Mouse (Mus musculus): ENCODE measurements around the gene Aaed1. TPM values are rescaled to one million over a fixed set of nuclear protein-coding genes. Genes with fewer than 3 reads are reported as not detected.

Gene Aaed1
- polyA plus RNA-seq, 1 experiment: 0.14 TPM

DNA sequence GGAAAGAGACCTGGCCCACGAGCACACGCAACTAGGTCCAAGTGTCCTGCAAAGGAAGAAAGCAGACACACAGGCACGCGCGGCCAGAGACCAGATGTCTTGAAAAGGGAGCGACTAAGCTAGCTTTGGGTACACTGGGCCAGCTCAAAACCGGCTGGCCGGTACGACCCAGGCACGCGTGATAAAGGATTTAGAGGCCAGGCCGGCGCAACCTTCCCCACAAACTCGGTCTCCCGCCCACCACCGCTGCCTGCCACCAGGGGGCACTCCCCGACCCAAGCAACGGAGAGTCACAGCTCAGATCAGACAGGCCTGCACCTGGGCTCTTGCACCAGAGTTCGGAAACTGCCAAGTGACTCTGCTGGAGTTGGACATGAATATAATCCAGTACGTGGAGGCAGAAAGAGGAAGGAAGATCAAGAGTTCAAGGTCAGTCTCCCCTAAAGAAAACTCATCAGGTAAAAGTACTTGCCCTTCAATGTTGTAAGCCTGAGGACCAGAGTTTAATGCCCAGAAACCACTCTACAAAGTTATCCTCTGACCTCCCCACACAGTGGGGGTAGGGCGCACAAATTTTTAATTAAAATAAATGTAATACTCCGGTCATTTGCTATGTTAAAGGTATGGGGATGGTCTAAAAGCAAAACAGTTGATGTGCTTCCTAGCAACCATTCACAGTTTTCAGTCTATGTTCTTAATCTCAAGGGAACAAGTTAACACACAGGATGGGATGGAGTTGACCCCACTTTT lies 63.6 kb downstream of the Aaed1 start:
- H3K27me3 ChIP-seq (ENCODE audit: control insufficient read depth): no peaks in the 10 kb centered on the region
- no peaks in the 10 kb centered on the region for H3K9me3 ChIP-seq (ENCODE audit: control insufficient read depth, low read length)
- peak overlapping the region; percentile 77 for H3K4me3 ChIP-seq (replicated peaks)
- H3K36me3 ChIP-seq (ENCODE audit: control insufficient read depth): no peaks in the 10 kb centered on the region
- TF ChIP-seq GATA1 (IDR thresholded peaks at IDR 0.05; ENCODE audit: low read length) (no peak), TAL1 (IDR thresholded peaks at IDR 0.05; ENCODE audit: low read length) (no peak)
- H3K4me1 ChIP-seq (ENCODE audit: control insufficient read depth): peaks cover 18% of the 10 kb centered on the region

DNA sequence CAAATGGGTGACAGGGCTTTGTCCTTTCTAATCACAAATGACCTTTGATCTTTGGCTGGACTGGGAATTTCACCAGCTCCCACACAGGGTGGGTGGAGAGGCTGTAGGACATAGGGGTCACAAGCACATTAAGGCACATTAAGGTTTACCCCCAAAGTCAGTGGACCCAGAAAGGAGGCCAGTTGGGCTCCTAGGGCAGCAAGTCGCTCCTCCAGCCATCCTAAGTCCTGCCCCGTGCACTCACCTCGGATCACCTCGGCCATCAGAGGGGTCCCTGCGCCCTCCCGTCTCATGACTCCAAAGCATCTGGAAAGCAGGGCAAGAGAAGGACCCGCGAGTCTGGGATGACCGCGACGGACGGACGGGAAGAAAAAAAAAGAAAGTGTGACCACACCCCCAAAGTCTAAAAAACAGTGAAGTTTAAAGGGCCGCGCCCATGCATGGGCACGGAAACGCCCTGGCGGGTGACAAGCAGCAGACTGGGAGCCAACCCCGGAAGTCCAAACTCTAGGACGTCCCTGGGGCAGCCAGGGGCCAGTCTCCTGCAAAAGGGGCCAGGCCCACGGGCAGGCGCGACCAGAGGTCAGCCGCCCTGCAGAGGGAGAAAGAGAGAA lies 64.2 kb downstream of the Aaed1 start:
- no peaks in the 10 kb centered on the region for H3K27me3 ChIP-seq (ENCODE audit: control insufficient read depth)
- peak overlapping the region; percentile 77 for H3K4me3 ChIP-seq (replicated peaks)
- H3K4me1 ChIP-seq (ENCODE audit: control insufficient read depth): peaks cover 18% of the 10 kb centered on the region
- TF ChIP-seq GATA1 (IDR thresholded peaks at IDR 0.05; ENCODE audit: low read length) (no peak), TAL1 (IDR thresholded peaks at IDR 0.05; ENCODE audit: low read length) (no peak)
- H3K36me3 ChIP-seq (ENCODE audit: control insufficient read depth): no peaks in the 10 kb centered on the region
- H3K9me3 ChIP-seq (ENCODE audit: control insufficient read depth, low read length): no peaks in the 10 kb centered on the region

DNA sequence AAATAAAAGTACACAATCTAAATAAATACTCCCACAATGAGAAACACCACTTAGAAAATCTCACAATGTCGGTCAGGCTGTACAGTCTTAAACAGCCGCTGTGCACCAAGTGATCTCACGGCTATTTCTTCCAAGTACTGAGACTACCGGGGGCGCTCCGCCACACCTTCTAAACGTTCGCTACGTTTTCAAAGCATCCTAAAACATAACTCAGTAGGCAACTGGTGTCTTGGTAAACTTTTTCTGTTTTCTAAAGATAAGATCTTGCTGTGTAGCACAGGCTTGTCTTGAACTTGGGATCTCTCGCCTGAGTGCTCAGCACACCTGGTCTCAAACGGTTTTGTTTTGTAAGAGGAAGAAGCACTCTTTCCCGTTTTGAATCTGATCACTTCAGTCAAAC lies 66.4 kb downstream of the Aaed1 start:
- H3K9me3 ChIP-seq (ENCODE audit: control insufficient read depth, low read length): no peaks in the 10 kb centered on the region
- TF ChIP-seq TAL1 (IDR thresholded peaks at IDR 0.05; ENCODE audit: low read length): no peak
- TF ChIP-seq GATA1 (IDR thresholded peaks at IDR 0.05; ENCODE audit: low read length): no peak
- no peak overlapping the region for H3K4me3 ChIP-seq (replicated peaks)
- no peaks in the 10 kb centered on the region for H3K36me3 ChIP-seq (ENCODE audit: control insufficient read depth)
- H3K4me1 ChIP-seq (ENCODE audit: control insufficient read depth): peaks cover 14% of the 10 kb centered on the region
- H3K27me3 ChIP-seq (ENCODE audit: control insufficient read depth): no peaks in the 10 kb centered on the region

DNA sequence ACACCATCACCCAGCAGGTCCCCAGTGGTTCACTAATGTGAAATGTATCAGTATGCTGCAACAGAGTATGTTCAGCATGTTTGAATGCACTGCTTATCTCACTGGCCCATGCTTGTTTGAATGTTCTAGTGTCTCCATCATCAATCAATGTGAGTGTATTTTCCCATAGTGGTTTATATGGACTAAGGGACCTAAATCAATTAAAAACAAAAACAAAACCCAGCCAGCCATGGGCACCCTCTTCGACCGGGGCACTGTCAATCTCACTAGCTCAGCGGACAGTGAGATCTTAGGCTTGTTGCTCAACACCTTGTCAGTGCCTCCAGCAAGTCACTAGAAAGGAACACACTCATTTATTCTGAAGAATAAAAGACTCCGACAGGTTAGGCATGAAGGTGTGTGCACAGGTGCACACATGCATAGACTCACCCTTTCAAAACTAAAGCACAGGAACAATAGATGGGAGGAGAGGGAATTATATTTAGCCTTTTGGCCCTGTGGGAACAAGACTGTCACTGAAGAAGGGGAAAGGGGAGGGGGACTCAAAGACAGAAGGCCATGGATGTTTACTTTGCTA lies 67.7 kb downstream of the Aaed1 start:
- no peaks in the 10 kb centered on the region for H3K36me3 ChIP-seq (ENCODE audit: control insufficient read depth)
- H3K9me3 ChIP-seq (ENCODE audit: control insufficient read depth, low read length): no peaks in the 10 kb centered on the region
- TF ChIP-seq GATA1 (IDR thresholded peaks at IDR 0.05; ENCODE audit: low read length) (no peak), TAL1 (IDR thresholded peaks at IDR 0.05; ENCODE audit: low read length) (no peak)
- peaks cover 16% of the 10 kb centered on the region for H3K4me1 ChIP-seq (ENCODE audit: control insufficient read depth)
- no peak overlapping the region for H3K4me3 ChIP-seq (replicated peaks)
- no peaks in the 10 kb centered on the region for H3K27me3 ChIP-seq (ENCODE audit: control insufficient read depth)

DNA sequence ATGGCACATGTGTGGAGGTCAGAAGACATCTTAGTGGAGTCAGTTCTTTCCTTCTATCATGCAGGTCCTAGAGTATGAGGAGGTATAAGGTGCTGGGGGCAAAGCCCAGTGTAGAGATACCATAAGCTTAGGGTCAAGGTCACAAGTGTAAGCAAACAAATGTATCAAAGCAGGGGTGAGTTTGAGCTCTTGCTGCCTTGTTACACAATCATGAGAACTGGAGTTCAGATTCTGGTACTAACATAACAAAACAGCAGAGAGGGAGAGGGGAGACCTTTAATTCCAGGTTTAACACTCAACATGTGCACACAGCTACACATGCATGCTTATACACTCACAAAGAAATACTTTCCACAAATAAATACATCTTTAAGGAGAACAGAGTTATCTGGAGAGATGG lies 69.8 kb downstream of the Aaed1 start:
- TF ChIP-seq GATA1 (IDR thresholded peaks at IDR 0.05; ENCODE audit: low read length): no peak
- no peak overlapping the region for H3K4me3 ChIP-seq (replicated peaks)
- no peaks in the 10 kb centered on the region for H3K9me3 ChIP-seq (ENCODE audit: control insufficient read depth, low read length)
- no peaks in the 10 kb centered on the region for H3K36me3 ChIP-seq (ENCODE audit: control insufficient read depth)
- no peaks in the 10 kb centered on the region for H3K27me3 ChIP-seq (ENCODE audit: control insufficient read depth)
- H3K4me1 ChIP-seq (ENCODE audit: control insufficient read depth): peaks cover 2% of the 10 kb centered on the region; the same call in 1 of the 2 replicates

DNA sequence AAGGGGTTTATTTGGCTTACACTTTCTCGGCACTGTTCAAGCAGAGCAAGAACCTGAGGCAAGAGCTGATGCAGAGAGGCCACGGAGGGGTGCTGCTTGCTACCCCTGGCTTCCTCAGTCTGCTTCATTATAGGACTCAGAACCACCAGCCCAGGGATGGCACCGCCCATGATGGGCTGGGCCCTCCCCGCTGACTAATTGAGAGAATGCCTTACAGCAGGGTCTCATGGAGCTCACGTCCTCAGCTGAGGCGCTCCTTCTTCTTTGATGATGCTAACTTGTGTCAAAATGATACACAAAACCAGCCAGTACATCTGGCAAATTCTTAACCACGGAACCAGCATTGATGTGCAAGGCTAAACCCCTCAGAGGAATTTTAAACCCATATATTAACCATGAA lies 71.9 kb downstream of the Aaed1 start:
- Histone ChIP-seq H3K27me3 (ENCODE audit: control insufficient read depth) (no peaks in the 10 kb centered on the region), H3K4me3 (replicated peaks) (no peak overlapping the region), H3K9me3 (ENCODE audit: control insufficient read depth, low read length) (no peaks in the 10 kb centered on the region), H3K4me1 (ENCODE audit: control insufficient read depth) (peaks cover 11% of the 10 kb centered on the region), H3K36me3 (ENCODE audit: control insufficient read depth) (no peaks in the 10 kb centered on the region)
- TF ChIP-seq TAL1 (IDR thresholded peaks at IDR 0.05; ENCODE audit: low read length) (no peak), GATA1 (IDR thresholded peaks at IDR 0.05; ENCODE audit: low read length) (no peak)

DNA sequence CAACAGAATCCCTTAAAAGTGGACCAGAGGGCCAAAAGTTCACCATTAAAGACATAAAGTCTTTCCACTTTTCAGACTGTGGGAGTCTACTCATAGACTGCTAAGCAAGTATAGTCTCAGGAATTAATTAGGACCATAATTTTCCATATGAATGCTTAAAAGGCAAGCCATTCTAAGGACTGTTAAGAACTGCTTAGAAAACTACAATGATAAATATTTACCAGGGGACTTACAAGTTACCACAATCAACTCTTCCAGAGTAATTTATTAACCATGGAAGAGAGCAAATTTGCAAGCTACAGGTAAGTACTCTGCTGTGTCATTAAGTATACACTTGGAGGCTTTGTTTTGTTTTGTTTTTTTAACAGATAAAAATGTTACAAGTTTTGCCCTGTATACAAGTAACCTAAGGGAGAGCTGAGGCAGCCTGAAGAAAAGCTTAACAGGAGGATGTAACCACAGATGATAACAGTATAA lies 74.8 kb downstream of the Aaed1 start:
- Histone ChIP-seq H3K4me3 (replicated peaks) (no peak overlapping the region), H3K36me3 (ENCODE audit: control insufficient read depth) (no peaks in the 10 kb centered on the region), H3K27me3 (ENCODE audit: control insufficient read depth) (no peaks in the 10 kb centered on the region), H3K9me3 (ENCODE audit: control insufficient read depth, low read length) (no peaks in the 10 kb centered on the region), H3K4me1 (ENCODE audit: control insufficient read depth) (peaks cover 11% of the 10 kb centered on the region)
- TF ChIP-seq TAL1 (IDR thresholded peaks at IDR 0.05; ENCODE audit: low read length) (no peak), GATA1 (IDR thresholded peaks at IDR 0.05; ENCODE audit: low read length) (no peak)

DNA sequence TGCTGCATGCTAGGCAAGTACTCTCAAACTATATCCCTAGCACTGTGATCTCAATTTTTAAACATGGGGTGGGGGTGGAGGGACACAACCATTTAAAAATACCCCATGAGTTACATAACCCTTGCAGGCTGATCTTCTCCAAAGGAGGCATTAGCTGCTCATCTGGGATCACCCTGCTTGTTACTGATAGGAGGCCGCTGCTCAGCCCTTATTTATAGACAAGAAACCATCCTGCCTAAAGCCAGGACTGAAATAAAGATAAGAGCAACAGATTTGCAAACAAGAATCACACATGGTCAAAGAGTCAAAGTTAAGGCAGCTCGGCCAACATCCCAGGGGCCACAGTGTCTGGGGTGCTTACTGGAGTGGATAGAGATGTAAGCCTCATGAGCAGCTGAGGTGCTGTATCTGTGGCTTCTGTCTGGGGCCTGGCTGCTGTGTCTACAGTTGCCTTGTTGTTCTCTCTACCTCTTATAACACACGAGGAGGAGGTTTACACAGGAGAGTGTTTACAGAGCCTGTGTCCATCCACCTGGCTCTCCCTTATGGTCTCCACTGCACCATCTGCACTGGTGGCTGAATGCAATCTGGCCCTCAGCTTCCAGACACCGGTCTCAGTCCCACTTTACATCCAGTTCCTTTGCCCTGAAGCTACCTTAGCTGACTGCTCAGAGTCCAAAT lies 75.4 kb downstream of the Aaed1 start:
- no peaks in the 10 kb centered on the region for H3K27me3 ChIP-seq (ENCODE audit: control insufficient read depth)
- no peaks in the 10 kb centered on the region for H3K9me3 ChIP-seq (ENCODE audit: control insufficient read depth, low read length)
- no peaks in the 10 kb centered on the region for H3K36me3 ChIP-seq (ENCODE audit: control insufficient read depth)
- peaks cover 11% of the 10 kb centered on the region for H3K4me1 ChIP-seq (ENCODE audit: control insufficient read depth)
- no peak overlapping the region for H3K4me3 ChIP-seq (replicated peaks)
- TF ChIP-seq TAL1 (IDR thresholded peaks at IDR 0.05; ENCODE audit: low read length): no peak
- no peak for TF ChIP-seq GATA1 (IDR thresholded peaks at IDR 0.05; ENCODE audit: low read length)

DNA sequence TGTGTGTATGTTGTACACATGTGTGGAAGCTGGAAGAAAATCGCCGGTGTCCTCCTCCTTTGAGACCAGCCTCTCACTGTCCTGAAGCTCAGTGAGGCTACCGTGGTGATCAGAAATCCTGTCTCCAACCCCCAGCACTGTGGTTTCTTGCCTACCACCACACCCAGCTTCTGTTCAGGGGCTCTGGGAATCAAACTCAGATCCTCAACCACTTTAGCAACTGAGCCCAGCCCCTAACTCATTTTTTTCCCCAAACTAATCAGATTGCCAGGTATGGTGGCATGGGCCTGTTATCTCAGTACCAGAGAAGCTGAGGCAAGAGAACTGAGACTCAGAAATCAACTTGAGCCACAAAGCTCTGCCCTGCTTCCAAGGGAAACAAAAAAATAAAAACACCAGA lies 76.7 kb downstream of the Aaed1 start:
- Histone ChIP-seq H3K4me3 (replicated peaks) (no peak overlapping the region), H3K36me3 (ENCODE audit: control insufficient read depth) (no peaks in the 10 kb centered on the region), H3K9me3 (ENCODE audit: control insufficient read depth, low read length) (no peaks in the 10 kb centered on the region), H3K4me1 (ENCODE audit: control insufficient read depth) (peaks cover 11% of the 10 kb centered on the region), H3K27me3 (ENCODE audit: control insufficient read depth) (no peaks in the 10 kb centered on the region)
- no peak for TF ChIP-seq TAL1 (IDR thresholded peaks at IDR 0.05; ENCODE audit: low read length)
- no peak for TF ChIP-seq GATA1 (IDR thresholded peaks at IDR 0.05; ENCODE audit: low read length)
